Mouse (Mus musculus) MEL-GATA-1-ER (cell line): ENCODE measurements around the gene Kcnip4.

Source experiments
- DNase-seq: peaks from one replicate; pipeline ENCODE4 v3.0.0-alpha.2; 2012; ENCODE audit warnings: low read depth; ENCODE audit errors: extremely low read depth

The Kcnip4 gene

DNA sequence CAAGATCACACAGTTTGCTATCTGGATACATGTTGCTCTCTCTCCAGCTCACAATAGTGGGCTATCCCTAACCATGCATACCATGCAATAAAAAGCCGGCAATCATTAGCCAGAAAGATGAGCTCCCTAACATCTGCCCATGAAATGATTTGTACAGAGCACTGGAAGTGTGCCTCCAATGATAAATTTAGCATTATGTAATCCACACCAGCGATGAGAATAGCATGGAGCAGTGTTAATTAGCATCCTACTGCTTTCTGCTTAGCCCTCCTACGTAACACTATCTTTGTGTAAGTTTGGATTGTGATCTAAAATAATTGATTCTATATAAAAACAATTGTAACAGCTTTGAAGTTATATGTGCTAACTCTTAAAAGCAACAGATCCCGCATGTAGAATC is 268.7 kb downstream of the Kcnip4 start:
- no peak for DNase-seq

DNA sequence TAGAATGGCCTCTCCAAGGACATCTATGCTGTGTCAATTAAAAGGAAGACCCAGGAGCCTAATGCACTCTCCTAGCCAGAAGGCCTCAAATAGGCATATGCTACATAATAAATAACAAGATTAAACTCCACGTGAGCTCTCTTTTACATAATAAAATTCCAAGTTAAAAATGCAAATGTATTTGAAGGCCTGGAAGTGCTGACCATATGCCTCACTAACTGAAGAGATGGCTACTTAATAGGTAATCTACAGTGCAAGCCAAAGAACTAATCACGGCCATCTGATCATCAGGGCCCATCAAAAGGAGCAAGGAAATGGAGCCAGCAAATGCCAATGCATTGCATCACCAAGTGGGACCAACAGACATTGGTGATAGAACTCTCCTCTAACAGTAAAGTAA is 277.6 kb downstream of the Kcnip4 start:
- DNase-seq: no peak

DNA sequence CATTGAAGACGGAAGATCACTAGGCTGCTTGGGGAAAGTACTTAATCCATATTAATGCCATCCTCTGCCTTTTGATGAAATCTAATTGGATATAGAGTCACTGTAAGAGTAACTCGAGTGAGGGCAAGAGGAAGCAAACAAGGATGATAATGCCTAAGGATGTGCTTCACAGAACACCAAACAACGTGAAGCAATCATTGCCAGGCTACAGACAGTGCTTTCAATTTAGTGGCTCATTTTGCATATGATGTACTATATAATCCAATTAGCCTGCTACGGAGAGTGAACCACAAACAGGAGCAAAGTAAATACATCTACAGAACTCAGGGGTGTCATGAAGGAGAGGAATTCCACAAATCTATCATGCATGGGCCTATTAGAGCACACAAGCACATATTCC is 280.3 kb downstream of the Kcnip4 start:
- DNase-seq: no peak

DNA sequence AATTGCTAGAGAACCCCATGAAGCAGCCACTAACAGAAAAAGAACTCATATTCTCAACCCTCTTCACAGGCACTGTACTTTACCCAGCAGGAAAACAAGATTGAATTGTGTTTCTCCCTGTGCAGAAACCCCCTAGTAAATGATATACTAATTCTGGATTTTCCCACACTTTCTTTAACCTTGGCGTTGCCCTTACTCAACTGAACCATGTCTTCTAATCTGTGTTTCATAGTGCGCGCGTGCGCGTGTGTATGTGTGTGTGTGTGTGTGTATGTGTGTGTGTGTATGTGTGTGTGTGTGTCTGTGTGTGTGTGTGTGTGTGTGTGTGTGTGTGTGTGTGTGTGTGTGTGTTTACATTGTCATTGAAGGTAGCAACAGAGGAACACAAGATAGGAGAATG is 283.0 kb downstream of the Kcnip4 start:
- no peak for DNase-seq

DNA sequence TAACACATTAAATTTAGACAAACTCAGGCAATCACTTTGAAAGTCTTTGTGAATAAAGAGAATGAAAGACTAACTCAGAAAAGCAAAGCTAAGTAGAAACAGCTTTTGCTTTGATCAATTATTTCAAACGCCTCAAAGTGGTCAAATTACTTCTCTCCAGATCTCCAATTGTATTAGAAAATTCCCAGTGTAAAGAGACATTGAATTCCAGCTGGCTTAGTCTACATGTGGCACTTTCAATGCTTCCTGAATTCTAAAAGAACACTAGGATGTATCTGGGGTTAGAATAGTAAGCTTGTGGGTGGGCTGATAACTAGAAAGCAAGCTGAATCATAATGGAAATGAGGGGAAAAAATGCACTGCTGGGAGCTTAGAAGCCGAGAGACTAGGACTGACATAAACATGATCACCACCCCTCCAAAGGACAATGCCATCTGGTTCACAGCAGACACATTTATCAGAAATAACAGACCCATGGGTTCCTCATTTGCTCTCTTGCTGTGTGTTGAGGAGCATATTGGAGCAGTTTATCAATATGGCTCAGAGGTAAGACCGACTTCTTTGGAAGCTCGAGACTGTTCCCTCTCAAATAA is 323.4 kb downstream of the Kcnip4 start:
- peak; percentile 91 for DNase-seq

DNA sequence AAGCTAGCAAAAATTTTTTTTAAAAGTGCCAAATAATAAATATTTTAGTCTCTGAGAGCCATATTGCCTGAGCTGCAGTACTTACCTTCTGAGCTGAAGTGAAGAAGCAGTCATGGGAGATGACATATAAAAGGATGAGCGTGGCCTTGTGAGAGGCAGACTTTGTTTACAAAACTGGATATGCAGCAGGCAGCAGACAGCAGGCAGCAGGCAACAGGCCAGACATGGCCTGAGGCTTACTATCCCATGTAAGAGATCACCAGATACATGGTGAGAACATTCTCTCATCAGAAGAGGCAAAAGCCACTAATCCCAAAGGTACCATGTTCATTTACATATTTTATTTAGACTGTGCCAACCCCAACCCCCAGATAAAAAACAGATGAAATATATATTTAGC is 336.5 kb downstream of the Kcnip4 start:
- no peak for DNase-seq

DNA sequence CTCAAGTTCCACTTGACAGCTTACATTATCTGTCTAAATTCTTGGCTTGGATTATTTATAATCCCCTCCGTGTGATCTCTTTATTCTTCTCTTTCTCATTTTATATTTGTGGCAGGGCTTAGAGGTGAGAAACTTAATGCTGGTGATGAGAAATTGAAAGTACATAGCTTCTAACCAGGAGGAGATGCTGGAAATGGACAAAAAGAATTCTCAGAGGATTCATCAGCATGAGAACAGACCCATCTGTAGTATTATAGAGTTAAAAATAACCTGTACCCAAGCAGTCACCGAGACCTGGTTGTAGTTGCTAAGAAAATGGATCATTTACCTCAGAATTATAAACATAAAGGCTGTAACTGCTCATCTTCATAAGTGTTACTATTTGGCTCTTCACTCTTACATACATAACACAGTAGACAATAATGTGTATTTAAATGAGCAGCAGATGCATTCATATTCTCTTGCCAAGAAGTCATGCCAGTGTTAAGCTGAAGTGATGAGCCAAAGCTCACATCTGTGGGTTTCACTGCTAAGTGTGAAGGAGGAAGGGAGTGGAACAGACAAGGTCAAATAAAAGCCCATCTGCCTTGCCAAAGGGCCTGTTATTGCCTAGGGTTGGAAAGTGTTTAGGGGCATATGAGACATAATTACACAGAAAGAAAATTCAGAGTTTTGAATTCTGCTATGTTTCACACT is 374.4 kb downstream of the Kcnip4 start:
- no peak for DNase-seq

DNA sequence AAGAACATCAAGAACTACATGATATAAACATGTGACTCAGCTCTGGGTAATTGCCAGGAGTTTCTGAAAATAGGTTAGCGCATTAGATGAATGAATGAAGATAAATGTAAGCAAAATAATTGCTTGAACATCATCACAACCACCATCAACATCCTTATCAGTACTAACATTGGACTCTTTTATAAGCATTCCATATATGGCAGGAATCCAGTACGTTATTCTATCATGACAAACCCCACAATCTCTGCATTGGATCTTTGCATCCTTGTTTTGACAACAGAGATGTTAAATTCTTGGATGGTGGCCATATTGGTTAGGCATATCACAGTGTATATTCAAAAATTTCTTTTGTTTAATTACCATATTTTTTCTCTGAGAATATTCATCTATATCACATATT is 375.0 kb downstream of the Kcnip4 start:
- DNase-seq: no peak

DNA sequence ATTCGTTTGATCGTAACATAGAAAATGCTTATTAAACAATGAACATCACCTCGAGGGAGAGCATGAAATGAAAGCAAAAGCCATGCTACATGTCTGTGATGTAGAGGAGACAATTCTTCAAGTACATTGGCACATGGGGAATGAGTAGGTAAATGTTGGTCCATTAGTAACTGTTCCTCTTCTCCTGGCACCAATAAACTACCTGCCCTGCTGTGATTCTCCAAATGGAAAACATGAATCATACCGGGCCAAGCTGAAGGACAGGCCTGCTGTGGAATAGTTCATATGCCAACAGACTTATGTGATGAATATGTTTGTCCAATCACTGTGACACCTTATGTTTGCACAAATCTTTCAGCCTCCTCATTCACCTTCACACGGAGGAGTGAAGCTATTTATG is 429.3 kb downstream of the Kcnip4 start:
- DNase-seq: no peak

DNA sequence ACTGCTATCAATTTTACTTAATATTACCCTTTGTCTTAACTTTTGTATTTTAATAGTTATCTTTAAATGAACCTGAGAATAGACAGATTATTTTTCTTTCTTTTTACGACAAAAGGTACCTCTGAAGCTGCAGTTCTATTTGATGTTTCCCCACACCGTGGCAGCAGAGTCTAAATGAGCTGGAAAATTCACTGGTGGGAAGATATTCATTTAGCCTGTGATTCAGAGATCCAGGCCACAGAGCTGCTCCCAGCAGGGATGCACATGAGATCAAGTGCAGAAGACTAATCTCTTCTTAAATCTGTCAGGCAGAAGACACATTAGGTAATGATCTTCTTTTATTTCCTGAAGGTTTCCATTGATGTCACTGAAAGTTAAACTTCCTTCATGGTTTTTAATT is 429.8 kb downstream of the Kcnip4 start:
- no peak for DNase-seq

DNA sequence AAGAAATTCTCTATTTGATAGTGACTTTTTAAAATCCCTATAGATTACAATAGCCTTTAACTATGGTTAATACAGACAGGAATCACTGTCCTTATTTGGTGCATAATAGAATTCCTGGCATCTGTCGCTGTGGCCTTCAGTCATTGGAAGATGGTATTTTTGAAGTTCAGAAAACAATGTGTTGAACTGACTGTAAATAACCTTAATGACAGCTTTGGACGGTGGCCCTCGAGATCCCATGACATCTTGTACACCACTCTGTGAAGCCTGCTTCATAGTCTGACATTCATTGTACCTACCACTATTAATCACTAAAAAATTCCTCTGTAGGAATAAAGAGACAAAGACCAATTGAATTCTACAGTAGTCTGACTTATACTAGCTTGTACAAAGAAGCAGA is 430.4 kb downstream of the Kcnip4 start:
- DNase-seq: no peak

DNA sequence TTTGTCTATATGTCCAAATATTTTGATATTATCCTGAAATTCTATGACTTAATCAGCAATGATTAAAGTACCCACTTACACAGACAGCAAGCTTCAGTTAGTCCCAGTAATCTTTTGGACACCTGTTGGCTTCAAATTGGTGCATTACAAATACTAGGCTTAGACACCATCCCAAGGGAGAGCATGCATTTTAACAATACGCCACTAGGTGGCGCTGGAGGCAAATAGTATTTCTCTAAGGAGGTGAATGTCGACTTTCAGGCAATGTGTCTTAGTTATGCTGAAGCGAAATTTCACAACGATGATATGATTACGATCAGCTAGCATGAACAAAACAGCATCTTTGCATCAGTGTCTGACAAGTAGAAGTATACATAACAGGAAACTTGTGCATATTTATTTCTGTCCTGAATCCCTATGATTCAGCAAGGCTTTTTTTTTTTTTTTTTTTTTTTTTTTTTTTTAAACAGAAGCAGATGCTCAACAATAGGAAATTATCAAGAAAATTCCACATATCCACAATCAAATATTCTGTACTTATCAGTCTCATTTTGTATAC is 434.5 kb downstream of the Kcnip4 start:
- peak; percentile 65 for DNase-seq

DNA sequence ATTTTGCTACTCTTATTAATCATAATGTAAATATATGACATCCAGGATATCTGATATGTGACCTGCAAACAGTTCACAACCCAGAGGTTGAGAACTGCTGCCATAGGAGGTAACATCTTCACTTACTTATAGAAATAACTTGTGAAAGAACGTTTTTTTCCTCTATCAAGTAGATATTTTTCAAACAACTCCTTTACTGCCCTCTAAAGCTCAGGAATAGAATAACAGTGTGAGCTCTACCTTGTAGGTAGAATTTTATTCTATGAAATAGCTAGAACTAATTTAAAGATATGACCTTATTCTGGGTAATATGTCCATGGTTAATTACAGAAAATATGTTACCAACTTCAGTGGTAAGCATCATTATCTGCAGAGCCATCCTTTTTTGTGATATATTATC is 459.1 kb downstream of the Kcnip4 start:
- DNase-seq: no peak

DNA sequence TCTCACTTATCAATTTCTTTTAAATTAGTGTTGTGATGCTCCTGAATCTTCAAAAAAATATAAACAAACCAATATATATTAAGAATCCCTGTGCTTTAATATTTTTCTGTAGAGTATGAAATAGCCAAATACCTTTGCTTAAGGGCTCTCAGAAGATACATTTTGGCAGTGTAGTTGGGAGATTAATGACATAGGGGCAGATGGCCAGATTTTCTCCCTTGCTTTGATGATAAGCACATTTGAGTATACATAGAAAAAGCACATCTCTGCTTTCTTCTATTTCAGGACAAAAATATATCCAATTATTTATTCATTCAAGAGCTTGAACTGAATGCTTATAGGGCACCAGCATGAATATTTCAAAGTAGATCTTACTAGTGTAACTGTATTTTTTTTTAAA is 465.8 kb downstream of the Kcnip4 start:
- no peak for DNase-seq

DNA sequence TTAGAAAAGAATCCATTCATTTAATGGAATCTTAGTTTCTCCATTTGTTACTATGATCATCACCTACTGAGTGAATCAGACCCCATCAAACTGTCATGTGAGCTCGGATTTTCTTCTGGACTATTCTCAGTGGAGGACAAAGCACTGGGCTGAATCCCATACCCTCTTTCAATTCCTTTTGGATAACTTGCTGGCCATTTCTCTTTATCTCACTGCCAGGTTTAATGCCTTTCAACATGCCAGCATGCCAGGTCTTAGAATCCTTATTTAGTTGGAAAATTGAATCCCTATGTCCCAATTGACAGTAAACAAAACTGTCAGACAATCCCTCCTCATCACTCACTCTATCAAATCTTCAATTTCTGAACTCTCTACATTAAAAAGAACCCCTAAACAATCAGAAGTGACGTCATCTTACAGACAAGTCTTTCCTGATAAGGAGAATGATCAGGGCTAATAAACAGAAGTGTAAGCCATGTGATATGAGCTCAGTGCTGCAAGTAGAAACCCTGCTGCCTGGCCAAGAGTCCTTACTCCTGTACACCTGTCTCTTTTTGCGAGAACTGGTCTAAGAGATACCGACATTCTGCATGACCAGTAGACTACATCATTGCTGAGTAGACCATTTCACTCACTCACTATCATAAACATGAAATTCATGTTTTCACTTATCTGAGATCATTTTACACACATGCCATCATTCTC is 466.9 kb downstream of the Kcnip4 start:
- DNase-seq: no peak

DNA sequence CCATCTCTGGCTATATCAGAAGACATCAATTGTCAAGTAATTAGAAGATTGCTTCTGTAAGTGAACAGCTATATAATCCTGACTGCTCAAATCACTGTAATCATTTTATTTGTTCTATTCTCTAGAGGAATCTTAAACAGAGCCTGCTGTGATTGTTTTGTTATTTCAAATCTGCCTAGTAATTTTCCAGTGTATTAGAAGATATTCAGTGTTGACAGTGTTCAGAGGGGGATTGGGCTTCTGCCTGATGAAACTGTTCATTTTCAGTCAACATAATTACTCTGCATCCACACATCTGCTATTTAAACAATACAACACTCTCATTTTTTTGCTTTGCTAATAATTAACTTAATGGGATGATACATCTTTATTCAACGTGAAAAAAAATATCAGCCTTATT is 476.7 kb downstream of the Kcnip4 start:
- no peak for DNase-seq

DNA sequence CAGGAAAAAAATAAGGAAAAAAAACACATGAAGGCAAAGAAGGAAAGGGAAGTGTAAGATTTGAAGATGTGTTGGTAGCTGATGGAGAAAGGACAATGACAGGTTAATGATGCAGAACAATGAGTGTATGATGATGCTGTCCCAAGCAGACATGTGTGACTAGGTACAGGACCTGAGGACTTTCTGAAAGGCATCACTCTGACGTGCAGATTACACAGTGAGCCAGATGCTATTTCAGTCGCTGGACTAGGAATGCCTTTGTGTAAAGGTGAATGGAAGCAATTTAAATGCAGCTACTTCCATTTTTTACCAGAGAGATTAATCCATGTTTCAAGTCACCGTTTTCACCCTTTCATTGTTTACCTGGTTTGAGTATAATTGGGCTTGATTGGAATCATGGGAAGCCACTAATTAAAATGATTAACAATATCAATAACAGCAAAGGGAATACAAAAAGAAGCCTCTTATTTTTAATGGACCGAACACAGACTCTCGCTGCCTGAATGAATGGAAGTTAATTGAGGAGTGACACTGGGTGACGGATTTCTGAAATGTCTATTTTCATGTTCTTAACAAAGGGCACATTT is 483.4 kb downstream of the Kcnip4 start:
- DNase-seq: no peak

DNA sequence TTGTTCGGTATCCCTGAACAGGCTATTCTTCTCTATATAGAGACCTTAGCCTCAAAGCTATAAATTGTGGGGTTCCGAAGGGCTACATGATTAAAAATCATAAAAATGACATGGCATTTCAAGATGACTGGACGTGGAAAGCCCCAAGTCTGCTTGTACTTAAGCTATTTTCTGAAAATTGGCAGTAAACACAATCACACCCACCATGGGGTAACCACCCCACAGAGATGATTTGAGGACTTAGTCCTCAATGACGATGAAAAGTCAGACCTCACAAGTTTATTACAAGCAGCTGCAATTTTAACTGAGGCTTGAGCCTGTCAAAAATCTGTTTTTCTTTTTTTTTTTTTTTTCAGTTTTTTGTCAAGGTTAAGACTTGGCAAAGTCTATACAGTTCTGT is 527.3 kb downstream of the Kcnip4 start:
- no peak for DNase-seq

DNA sequence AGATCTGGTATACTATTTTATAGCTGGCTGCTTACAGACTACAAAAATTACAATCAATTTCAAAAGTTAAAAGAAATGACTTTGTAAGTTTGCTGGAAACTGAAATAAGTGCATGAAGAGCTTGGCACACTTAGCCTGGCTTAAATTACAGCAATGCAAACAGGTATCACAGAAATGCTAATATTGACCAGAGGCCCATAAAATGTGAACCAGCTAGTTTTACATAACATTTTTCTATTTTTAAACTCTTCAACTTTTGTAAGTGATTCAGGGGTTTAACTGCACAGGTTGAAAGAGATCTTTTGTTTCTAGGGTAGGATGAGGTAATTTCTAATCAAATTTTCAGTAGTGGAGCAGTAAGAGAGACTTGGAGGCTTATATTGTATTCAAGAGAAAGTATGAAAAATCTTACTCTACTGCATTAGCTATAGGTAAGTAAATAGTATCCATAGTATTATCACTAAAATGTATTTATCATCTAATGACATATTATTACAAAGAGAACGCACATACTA is 535.5 kb downstream of the Kcnip4 start:
- no peak for DNase-seq

DNA sequence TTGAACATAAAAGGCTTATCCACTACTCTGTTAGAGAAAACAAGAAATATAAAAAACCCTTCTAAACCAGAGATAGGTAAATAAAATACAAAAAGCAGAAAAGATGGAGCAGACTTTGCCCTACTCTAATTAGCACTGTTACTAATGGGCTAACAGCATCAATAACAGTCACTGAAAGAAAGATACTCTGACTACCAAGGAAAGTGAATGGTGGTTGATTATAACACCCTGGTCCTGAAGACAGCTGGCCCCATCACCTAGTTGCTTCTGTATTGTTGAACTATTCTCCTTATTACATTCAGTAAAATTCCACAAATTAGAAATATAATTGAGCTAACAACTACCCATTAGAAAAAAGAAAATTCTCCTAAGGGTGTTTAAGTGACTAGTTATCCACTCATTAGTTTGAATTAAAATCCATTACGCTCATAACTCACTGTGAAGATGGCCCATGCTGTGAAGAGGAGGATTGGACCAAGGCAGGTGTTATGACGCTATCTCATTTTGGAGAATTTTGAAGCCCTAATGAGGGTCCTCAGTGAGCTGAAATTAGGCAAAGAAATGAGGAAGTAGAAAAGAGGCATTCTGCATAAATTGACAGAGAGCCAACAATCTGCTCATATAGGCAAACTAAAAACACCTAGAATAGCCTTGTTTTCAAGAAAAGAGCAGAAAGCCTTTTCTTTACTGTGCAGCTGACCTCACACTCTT is 582.2 kb downstream of the Kcnip4 start:
- DNase-seq: no peak

DNA sequence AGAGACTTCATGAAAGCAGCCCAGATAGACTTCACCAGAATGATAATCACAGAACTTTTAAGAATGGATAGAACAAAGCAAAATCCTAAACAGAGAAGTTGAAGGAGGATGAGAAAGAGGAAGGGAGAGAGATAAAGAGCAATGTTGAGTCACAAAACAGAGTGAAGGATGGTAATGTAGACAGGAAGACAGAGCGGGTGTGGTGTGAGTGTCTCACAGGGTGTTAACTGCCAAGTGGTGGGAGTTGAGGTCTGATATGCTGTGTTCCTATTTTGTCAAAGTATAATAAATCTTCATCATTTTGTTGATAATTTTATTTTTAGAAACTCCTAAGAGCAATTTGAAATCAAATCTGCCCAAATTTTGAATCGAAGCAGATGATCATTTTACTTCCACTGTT is 592.8 kb downstream of the Kcnip4 start:
- peak; percentile 16 for DNase-seq
